Mouse (Mus musculus): ENCODE results near the gene Ankrd66.

DNA sequence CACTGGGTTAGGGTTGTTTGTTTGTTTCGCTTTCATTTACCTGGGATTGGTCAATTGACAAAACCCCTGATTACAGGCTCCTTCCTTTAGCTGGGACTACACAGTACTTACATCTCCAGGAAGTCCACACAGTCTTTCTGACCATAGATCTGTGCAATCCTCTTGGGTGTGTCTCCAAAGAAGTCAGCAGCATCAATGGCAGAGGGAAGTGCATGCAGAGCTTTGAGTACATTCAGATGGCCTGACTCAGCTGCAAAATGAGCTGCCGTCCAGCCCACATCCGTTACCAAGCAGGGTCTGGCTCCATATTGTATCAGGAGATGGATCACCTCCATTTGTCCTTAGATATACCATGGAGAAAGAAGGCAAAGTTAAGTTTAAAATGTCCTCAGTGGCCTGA is 4.7 kb downstream of the Ankrd66 start:
- TF ChIP-seq CTCF (IDR thresholded peaks at IDR 0.05; ENCODE audit: extremely low read depth, insufficient read depth, low read length) (no peak), POLR2A (IDR thresholded peaks at IDR 0.05; ENCODE audit: extremely low read depth, insufficient read depth, low read length) (no peak)
